Mouse (Mus musculus): ENCODE measurements around the gene B3galt5.

Gene B3galt5

DNA sequence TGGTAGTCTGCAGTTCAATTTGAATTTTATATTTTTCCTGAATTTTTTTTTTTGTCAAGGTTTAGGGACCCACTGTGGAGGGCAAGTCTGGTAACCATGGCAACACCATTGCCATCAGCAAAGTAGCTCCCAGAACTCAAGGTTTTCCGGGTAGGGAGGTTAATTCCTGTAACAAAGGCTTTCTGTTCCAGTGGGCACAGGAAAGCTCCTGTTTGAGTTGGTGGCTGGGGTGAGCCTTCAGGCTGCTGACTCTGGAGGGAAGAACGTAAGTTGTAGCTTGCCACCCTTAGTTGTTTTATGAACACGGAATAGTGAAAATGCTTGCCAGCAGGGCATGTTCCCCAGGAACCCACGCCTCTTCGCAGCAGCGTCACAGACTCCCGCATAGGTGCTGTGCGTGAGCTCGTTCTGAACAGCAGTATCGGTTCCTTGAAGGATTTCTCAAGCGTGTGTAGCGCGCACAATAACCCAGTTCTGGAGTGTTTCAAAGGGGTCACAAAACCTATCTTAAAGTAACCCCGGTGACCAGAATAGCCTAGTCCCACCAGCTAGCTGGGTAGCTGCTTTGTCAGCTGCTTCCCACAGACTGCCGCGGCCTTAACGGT lies at the start of gene B3galt5:
TSS of gene B3galt5 (plus strand) at position 436 of the 605 bp plus-strand sequence.
- no peak for DNase-seq

DNA sequence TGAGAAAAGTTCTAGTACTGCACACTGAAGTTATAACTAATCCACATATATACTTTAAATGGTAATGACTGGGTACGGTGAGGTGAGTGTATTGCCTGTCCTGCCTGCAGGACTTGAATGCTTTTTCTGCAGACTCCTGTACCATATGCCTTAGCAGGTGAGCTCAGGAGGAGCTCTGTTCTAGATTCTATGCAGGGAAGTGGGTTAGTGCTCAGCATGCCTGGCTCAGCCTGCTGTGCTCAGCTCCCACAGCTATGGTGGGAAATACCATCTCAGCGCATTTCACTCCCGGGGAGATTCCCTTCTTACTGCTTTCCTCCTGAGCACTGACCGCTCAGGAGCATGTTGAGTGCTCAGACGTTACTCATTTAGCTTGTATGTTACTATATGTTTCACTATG lies 48.0 kb upstream of the B3galt5 start:
- DNase-seq, result no peak

DNA sequence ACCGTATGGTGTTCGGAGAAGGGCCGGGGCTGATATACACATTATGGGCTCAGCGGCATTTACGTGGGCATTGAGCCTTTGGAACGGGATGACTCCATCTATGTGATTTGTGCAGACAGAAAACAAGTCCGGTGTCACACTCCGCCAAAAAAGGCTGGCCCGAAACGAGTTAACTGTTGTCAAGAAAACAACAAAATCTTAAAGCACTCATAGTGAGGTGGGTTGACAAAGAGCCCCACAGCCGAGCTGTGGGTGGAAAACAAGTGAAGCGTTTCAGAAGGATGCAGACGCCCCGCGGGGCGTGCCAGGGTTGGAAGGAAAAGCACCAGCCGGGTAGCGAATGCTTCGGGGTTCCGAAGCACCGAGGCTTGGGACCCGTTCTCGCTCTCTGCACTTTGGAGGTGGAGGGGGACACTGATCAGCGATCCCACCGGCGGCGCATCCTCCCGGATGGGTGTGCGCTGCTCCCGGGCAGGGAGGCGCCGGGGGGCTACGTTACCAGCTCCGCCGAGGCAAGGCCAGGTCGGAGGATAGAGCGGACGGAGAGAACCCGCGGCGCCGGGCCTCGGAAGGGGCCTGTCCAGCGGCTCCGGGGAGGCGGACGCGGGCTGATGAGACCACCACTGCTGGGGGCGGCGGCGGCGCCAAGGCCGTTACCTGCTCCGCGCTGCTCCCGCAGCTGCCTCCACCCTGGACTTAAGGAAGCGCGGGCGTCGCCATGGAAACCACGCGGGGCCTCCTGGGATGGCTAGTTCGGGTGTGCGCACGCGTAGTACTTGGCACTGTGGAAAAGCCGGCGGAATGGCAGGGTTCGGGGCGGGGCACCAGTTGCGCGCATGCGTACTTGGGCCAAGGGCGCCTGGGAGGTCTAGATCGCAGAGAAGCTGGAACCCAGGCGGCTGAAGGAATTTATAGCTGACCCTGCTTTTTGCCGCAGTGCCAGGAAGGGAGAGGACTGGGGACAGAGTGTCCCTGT lies 43.8 kb upstream of the B3galt5 start, which contains the start of gene Lca5l:
TSS of gene Lca5l (minus strand) at position 741 of the 976 bp plus-strand sequence.
- peak; percentile 99 for DNase-seq

DNA sequence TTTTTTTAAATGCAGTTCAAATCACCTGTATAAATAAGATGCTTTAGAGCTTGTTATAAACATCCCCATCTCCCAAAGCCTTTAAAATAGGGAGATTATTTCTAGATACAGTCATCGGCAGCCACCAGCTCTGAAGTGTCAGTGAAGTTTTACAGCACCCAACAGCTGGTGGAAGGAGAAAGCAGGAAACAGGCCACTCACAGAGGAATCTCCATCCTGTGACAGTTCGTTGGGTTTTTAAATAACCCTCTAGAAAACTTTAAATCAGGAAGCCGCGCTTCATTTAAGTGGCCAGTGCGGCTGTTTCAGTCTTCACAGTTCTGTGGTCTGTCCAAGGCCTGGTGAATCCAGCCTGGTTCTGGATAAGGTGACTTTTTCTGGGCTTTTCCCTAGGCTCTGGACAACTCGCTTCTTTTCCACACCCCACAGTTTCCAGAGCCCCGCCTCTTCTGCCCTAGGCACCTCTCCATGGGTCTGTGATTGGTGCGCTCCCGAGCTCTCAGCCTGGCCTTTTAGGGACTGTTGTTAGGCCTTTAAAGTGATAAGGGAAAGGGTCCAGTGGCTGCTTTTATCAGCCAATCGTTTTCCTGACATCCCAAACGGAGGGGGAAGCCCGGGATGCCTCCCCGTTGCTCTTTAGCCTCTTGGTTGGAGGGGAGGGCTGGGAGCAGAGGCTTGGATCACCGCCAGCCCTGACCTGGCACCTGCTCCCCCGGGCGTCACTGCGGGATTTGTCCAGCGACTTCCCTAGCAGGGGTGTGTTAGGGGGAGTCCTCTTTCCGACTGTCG lies 35.5 kb upstream of the B3galt5 start, which contains the start of gene Sh3bgr:
TSS of gene Sh3bgr (plus strand) at position 538 of the 789 bp plus-strand sequence.
- peak; percentile 76 for DNase-seq

DNA sequence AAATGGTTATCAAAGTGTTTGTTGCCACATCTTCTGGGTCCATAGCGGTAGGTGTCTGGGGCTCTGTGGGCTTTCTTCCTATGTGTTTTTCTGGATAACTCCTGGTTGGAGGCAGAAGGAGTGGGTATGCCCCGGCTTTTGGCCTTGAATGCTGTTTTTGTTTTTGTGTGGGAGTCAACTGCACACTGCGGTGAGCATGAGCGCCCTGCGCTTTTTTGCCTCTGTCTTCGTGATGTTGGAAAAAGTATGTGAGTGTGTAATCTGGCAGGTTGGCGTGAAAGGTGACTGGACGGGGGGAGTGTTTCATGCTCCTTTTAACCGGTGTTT lies 34.9 kb upstream of the B3galt5 start:
- DNase-seq, result no peak

DNA sequence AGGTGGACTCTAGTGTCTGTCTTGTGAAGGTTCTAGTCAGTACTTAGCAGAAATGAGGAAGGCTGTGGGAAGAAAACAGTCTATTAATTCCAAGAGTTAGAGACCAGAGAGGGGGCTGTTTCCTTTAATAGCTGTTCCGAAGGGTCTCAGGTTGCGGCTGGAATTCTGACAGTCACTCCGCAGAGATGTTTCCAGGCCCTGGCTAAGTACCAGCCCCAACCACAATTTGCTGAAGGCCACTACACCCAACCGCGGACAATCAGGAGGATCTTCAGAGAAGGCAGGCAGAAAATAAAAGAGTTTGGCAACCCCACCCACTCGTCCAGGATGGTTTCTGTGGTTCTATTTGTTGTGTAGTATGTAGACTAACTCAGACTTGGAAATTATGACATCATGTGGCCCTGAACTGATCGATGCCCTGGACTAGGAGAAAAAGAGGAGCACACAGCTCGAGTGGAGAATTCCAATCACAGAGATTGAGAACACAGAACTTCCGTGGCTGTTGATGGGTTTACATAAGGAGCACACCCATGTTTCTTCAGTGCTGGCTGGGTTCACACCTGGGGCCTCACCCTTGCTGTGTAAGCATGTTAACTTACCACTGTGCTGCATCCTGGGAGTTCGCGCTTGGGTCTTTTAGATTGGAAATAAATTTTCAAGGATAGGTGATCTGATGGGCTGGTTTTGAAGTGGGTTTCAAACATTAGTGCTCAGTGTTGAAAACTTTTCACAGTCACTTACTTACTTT lies 33.9 kb upstream of the B3galt5 start:
- DNase-seq, result no peak

DNA sequence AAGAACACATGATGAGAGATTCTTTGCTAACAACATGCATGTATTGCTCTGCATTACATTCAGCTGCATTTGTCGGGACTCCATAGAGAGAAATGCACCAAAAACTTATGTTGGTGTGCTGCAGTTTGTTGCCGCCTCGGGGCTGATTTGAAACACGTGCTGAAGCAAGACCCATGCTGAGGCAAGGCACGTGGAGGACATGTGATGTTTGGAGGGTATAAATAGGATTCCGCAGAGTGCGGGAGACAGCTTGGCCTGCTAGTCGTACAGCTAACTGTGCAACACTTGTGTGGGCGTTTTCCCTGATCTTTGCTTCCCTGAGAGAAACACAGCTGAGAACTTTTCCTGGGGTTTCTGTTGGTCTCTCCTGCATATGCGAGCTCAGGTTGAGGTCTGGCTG lies 25.8 kb upstream of the B3galt5 start:
- DNase-seq, result no peak

DNA sequence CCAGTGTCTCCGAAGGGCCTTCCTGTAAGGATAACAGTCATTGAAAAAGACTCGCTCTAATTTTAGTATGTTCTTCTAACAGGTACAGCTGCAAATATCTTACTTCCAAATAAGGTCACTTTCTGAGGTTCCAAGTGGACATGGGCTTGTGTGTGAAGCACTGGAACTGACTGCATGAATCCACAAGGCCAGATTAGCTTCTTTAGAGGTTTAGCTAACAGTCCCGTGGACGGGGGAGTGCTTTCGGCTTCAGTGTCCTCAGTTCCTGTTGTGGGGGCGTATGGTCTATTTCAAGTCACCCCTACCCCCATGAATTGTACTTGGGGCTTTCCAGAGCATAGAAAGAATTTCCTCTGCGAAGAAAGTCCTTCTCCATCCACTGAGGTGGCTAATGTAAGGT lies 24.7 kb upstream of the B3galt5 start:
- DNase-seq, result no peak

DNA sequence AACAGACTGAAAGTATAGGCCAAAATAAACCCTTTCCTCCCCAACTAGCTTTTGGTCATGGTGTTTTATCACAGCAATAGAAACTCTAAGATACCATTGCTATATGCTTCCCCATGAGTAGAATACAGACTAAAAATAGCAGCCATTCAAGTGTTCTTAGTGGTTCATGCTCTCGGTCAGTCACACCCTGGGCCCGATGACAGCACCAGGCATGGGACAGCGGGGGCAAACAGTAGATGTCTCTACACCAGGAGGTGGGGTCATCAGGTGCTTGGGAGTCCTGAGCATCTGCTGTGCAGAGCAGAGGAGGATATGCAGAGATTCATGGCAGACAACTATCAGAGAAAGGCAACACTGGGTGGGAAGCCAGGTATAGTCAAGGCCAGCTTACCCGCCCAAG lies 22.6 kb upstream of the B3galt5 start:
- DNase-seq, result no peak

DNA sequence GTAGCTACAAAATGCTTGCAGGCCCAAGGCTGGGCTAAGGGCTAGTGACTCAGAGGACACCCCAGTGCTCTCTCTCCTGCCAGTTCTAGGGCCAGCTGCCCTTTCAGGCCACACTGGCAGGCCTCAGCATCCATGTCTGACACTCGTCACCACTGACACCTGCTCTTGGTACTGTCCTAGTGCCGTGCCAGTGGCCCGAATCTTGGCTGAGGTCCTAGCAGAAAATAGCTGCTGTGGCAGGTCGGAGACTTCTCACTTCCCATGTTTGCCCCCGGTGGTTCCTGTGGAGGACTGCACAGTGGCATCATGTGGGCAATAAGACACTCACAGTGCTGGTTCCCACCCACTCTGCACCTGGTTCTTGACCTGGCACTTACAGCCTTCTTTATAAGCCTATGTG lies 14.1 kb upstream of the B3galt5 start:
- peak; percentile 18 for DNase-seq

DNA sequence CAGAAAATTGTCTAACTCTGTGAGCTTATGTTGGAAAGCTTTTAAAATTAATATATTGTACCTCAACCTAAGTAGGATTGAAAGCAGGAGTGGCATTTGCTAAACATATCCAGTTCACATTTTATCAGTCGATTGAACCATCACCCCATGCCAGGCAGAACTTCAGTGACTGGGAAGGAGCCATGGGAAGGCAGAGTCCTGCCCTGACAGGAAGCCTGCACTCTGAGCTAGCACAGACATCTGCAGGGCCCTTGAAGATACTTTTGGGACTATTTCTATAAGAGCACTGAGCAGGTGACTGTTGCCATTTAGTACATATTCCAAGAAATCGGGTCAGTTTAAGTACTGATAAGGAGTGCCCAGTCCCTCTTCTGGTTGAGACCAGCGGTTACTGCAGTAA lies 13.6 kb upstream of the B3galt5 start:
- DNase-seq, result no peak

DNA sequence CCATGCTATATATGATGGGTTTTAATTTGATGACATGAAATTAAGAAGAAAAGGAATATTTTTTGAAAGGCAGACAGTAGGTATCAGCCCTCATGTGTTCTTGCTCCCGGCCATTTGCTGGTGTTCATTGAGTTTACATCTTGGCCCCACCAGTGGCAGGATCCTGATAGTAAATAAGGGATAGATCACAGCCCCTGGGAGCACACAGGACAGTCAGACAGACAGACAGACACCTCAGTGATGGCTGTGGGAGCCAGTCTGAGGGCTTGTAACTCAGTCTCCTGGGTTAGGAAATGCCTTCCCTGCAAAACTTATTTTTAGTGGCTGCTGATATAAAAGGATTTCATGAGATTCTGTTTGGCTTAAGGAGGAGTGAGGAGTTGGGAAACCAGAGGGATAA lies 13.1 kb upstream of the B3galt5 start:
- no peak for DNase-seq

DNA sequence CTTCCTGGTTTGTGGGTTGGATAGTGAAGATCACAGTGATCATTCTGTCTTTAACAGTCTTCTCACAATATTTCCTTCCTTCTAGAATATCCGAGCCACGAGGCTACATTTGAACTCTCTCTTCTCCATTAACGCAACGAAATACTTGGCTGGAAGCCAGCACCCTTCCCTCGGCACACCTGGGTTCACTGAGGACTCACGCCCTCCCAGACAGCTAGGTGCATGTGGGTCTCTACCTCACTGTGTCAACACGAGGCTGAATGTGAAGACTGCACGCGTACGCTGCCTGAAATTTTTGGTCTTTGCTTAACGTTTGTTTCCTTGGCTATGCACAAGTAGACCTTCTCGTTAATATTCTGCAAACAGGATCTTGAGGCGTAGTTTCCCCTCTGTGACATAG lies 7.2 kb upstream of the B3galt5 start:
- DNase-seq, result no peak

DNA sequence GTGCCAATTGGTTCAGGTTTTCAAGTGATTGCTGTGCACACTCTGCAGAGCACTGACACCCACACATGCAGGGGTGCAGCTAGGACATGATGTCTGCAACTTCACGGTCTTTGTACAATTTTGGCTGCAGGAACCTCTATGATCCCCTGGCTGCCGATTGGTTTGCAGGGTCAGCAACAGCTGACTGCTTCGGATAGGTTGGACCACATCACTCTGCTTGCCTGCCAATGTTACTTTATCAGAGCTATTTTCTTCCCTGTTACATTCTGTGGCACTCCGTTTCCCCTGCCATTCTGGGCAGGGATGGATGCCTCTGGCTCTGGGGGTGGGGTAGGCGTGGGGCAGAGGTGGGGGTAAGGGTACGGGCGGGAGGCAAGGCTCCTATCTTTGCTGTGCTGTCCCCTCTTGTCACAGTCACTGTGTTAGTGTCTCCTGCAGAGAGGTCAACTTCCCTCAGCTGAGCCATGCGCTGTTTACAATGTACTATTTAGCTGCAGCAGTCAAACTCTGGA lies 6.5 kb upstream of the B3galt5 start:
- no peak for DNase-seq

DNA sequence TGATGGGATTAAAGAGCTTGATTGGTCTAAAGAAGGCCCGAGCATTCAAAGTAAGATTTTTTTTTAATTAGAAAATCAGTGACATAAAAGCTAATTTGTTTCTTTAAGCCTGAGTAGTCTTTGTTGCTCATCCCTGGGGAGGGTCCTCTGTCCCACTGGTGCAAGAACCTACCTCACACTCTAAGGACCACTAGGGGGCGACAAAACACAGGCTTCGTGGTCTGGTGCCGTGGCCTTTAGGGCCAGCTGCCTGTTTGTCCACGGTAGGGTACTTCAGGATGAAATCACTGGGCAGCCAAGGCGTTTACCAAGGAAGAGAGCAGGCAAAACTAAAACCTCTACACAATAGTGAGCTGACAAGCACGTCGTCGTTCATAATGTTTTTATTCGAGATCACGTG lies 5.2 kb upstream of the B3galt5 start:
- DNase-seq, result peak; percentile 88

DNA sequence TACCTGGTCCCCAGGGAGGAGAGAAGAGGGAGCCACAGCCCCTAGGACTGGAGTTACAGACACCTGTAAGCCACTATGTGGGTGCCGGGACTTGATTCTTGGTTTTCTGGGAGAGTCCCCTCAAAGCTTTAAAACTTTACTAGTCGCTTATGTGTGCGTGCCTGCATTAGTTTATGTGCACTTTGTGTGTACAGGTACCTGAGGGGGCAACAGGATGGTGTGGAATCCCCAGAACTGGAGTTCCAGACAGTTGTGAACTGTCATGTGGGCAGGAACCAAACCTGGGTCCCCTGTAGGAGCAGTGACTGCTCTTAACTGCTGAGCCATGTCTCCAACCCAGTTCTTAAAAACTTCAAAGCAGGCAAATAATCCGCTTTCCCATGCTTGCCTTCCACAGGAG lies 4.3 kb upstream of the B3galt5 start:
- DNase-seq, result no peak

DNA sequence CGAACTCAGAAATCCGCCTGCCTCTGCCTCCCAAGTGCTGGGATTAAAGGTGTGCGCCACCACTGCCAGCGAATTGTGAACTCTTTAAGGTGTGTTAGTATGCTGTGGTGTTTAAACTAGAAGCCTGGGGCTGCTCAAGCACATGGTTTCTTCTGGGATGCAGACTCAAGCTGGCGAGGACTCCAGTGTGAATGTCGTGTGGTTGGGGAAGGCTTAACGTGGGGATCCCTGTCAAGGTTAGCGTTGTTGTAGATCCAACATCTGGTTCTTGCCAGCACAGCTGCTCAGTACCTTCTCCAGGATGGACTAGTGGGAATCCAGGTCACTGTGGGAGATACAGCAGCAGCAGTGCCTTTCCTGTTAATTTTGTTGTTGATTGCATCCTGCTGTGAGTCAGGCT lies 3.6 kb upstream of the B3galt5 start:
- no peak for DNase-seq

DNA sequence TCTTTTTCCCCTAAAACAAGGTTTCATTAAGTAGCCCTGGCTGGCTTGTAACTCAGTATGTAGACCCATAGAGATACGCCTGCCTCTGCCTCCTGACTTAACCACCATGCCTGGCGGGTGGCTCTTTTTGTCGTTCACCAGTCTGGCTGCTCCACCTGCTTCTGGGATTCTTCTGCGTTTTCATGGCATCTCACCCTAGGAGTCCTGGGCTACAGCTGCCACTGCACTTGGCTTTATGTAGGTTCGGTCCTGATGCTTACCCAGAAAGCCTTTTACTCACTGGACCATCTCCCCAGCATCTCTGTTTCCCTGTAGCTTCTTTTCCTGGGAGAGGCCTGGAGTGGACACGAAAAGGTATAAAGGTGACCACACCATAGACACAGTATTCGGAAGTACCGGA lies 1.6 kb upstream of the B3galt5 start:
- no peak for DNase-seq

DNA sequence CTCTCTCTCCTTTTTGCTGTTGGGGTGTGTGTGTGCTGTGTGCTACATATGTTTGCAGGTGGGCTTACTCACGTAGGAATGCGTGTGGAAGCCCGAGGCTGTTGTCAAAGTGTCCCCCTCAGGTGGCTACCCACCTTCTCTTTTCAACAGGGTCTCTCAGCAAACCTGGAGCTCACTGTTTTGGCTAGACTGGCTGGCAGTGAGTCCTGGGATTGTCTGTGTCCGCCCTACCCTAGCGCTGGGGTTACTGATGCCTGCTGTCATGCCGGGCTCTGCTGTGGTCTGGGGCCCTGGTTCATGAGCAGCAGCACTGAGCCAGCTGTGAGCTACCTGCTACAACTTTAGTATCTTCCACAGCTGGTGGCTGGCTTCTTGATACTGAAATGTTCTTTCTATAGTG lies 8.9 kb downstream of the B3galt5 start:
- no peak for DNase-seq

DNA sequence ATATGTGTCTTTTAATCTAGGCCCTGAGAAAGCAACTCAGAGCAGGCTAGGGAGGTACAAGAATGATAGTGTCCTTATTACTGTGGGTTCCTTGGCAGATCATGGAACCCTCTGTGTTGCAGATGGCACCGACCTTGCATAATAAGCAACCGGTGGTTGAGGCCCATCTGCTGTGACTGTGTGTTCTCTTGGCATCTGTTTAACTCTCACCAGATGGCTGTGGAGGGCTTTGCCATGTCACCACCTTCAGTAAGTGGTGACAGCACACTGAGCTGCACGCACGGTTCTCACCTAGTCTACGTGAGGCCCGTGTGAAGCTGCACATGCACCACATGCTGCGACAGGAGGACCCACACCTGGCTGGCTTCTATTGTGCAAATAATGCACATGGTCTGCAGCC lies 14.0 kb downstream of the B3galt5 start:
- DNase-seq, result peak; percentile 57

DNA sequence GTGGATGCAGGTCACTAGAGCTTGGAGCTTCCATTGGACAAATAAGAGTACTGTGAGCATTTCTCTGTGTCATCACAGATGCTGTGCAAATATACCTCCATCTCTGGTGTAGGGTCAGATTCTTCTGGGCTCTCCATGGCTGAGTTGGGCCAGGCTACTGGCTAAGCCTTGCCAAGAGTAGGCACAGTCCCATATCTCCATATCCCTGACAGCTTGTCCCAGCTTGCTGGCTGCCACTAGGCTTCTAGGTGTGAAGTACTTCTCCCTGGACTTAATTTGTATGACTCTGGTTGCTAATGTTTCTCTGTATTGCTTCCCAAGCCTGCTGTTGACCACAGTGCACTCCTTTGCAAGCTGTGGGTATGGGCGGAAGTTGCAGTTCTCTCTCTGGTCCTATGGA lies 16.5 kb downstream of the B3galt5 start:
- no peak for DNase-seq

DNA sequence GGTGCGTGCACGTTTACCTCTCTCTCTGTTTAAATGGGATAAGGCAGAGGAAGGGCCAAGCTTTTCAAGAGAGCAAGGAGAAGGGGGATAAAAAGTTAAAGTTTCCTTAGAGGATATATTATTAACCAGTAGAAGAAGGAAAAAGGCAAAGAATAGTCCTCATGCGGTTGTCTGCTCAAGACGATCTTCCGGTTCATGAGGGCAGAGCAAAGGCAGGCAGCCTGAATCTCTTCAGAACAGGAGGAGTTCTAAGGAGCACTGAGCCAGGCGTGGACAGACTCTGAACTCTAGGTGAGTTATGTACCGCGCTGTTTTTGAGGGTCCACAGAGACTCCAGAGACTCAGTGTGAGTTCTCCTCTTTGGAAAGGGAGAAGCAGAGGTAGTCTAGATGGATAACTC lies 22.8 kb downstream of the B3galt5 start:
- DNase-seq, result no peak

DNA sequence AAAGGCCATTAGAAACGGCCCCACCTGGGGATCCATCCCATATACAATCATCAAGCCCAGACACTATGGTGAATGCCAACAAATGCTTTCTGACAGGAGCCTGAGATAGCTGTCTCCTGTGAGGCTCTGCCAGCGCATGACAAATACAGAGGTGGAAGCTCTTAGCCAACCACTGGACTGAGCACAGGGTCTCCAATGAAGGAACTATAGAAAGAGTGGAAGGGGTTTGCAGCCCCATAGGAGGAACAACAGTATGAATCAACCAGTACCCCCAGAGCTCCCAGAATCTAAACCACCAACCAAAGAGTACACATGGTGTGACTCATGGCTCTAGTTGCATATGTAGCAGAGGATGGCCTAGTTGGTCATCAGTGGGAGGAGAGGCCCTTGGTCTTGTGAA lies 36.1 kb downstream of the B3galt5 start:
- no peak for DNase-seq

Measured in retina, postnatal 1 day (tissue).